Mouse (Mus musculus) MEL (cell line): Measurements from ENCODE around the gene Zfp507.

ENCODE experiments used
- CTCF ChIP-seq, 3 experiments: IDR thresholded peaks in 2 of 3; conservative IDR thresholded peaks in 1 of 3; 2 replicates each; pipeline ENCODE4 v1.5.1; 2011 to 2012; ENCODE audit warnings: low read length in 3 of 3, low read depth in 2 of 3, mild to moderate bottlenecking in 2 of 3, improper control_type of control experiment in 1 of 3, inconsistent platforms in 1 of 3, mixed read lengths in 1 of 3, moderate library complexity in 1 of 3; ENCODE audit not compliant: control insufficient read depth in 1 of 3, insufficient read depth in 1 of 3, poor library complexity in 1 of 3, severe bottlenecking in 1 of 3
- EP300 ChIP-seq, 2 experiments: IDR thresholded peaks; 2 replicates each; pipeline ENCODE4 v1.6.1; 2011; ENCODE audit warnings: improper control_type of control experiment in 2 of 2, low read length in 2 of 2, low read depth in 1 of 2, mild to moderate bottlenecking in 1 of 2
- GATA1 ChIP-seq: IDR thresholded peaks from 2 replicates; pipeline ENCODE4 v1.6.1; 2011; ENCODE audit warnings: low read depth, low read length, improper control_type of control experiment
- HCFC1 ChIP-seq: IDR thresholded peaks from 2 replicates; pipeline ENCODE4 v1.6.1; 2012; ENCODE audit warnings: low read depth, mild to moderate bottlenecking, inconsistent platforms, low read length, improper control_type of control experiment, moderate library complexity
- MAFK ChIP-seq: IDR thresholded peaks from 2 replicates; pipeline ENCODE4 v1.6.1; 2011; ENCODE audit warnings: low read depth, mild to moderate bottlenecking, low read length, improper control_type of control experiment, borderline replicate concordance
- MYB ChIP-seq: IDR thresholded peaks from 2 replicates; pipeline ENCODE4 v1.6.1; 2011; ENCODE audit warnings: mild to moderate bottlenecking, low read depth, low read length, improper control_type of control experiment
- POLR2A ChIP-seq, 2 experiments: IDR thresholded peaks; 2 replicates each; pipeline ENCODE4 v1.6.1; 2011 to 2012; ENCODE audit warnings: low read length in 2 of 2, mild to moderate bottlenecking in 2 of 2, control low read depth in 1 of 2, improper control_type of control experiment in 1 of 2, low read depth in 1 of 2, moderate library complexity in 1 of 2; ENCODE audit not compliant: control insufficient read depth in 1 of 2, insufficient read depth in 1 of 2, poor library complexity in 1 of 2
- RAD21 ChIP-seq: IDR thresholded peaks from 2 replicates; pipeline ENCODE4 v1.6.1; 2011; ENCODE audit warnings: mild to moderate bottlenecking, low read depth, low read length, improper control_type of control experiment
- TAL1 ChIP-seq: IDR thresholded peaks from 2 replicates; pipeline ENCODE4 v1.6.1; 2012; ENCODE audit warnings: mild to moderate bottlenecking, inconsistent platforms, low read length, moderate library complexity, mixed read lengths
- USF1 ChIP-seq: IDR thresholded peaks from 2 replicates; pipeline ENCODE4 v1.6.1; 2014; ENCODE audit warnings: low read depth, mild to moderate bottlenecking, inconsistent platforms, low read length, improper control_type of control experiment, moderate library complexity
- USF2 ChIP-seq, 2 experiments: IDR thresholded peaks; 2 replicates each; pipeline ENCODE4 v1.6.1; 2011 to 2012; ENCODE audit warnings: improper control_type of control experiment in 2 of 2, low read length in 2 of 2, borderline replicate concordance in 1 of 2, inconsistent platforms in 1 of 2, low read depth in 1 of 2, mild to moderate bottlenecking in 1 of 2; ENCODE audit not compliant: insufficient read depth in 1 of 2
- ZC3H11A ChIP-seq: IDR thresholded peaks from 2 replicates; pipeline ENCODE4 v1.6.1; 2012; ENCODE audit warnings: low read depth, mild to moderate bottlenecking, inconsistent platforms, low read length, improper control_type of control experiment

GRCm38 (mm10) chr7:35750873-35751272 is 51.9 kb downstream of the Zfp507 start:
- TF ChIP-seq CTCF (IDR thresholded peaks at IDR 0.05 in 2 of 3, conservative IDR thresholded peaks at IDR 0.05 in 1 of 3; ENCODE audit: control insufficient read depth in 1 of 3, insufficient read depth in 1 of 3, low read depth in 2 of 3, low read length in 3 of 3, poor library complexity in 1 of 3, severe bottlenecking in 1 of 3) (no peak), USF1 (no peak), HCFC1 (no peak), POLR2A (IDR thresholded peaks at IDR 0.05; ENCODE audit: control insufficient read depth in 1 of 2, insufficient read depth in 1 of 2, low read depth in 1 of 2, low read length in 2 of 2, poor library complexity in 1 of 2) (no peak), EP300 (IDR thresholded peaks at IDR 0.05; ENCODE audit: low read depth in 1 of 2, low read length in 2 of 2) (no peak), USF2 (IDR thresholded peaks at IDR 0.05; ENCODE audit: borderline replicate concordance in 1 of 2, insufficient read depth in 1 of 2, low read depth in 1 of 2, low read length in 2 of 2) (no peak), RAD21 (no peak), GATA1 (no peak), ZC3H11A (no peak), MYB (no peak), MAFK (no peak), TAL1 (no peak)
